Mouse (Mus musculus) CH12.LX (cell line): ENCODE measurements around the gene Ep300. TPM values are rescaled to one million over a fixed set of nuclear protein-coding genes. Genes with fewer than 3 reads are reported as not detected.

Source experiments
- DNase-seq: peaks from one replicate; pipeline ENCODE4 v3.0.0-alpha.2; 2013; ENCODE audit errors: extremely low read depth
- H3K27ac ChIP-seq: 2 replicates; pipeline ENCODE4 v1.5.1; 2012; ENCODE audit warnings: low read depth, mild to moderate bottlenecking, control low read depth, moderate library complexity; ENCODE audit not compliant: insufficient read depth
- H3K27me3 ChIP-seq: replicated peaks from 2 replicates; pipeline ENCODE3; 2012; ENCODE audit warnings: inconsistent platforms
- H3K36me3 ChIP-seq, 2 experiments: replicated peaks in 1 of 2; 2 replicates each; pipeline versions ENCODE3 to v1.6.1; 2012; ENCODE audit warnings: inconsistent platforms in 1 of 2, low read length in 1 of 2, mild to moderate bottlenecking in 1 of 2, mixed read lengths in 1 of 2, moderate library complexity in 1 of 2; ENCODE audit not compliant: control insufficient read depth in 1 of 2, insufficient read depth in 1 of 2
- H3K4me1 ChIP-seq, 2 experiments: 2 replicates each; pipeline ENCODE4 v1.6.1; 2012; ENCODE audit warnings: inconsistent platforms in 1 of 2, moderate library complexity in 1 of 2; ENCODE audit not compliant: insufficient read depth in 2 of 2, control insufficient read depth in 1 of 2
- H3K4me2 ChIP-seq: 2 replicates; pipeline ENCODE4 v1.6.1; 2012; ENCODE audit warnings: low read depth, mild to moderate bottlenecking, control low read depth; ENCODE audit not compliant: poor library complexity, insufficient read depth, severe bottlenecking
- H3K4me3 ChIP-seq, 3 experiments: fragments of 150-350 bp in 1 of 3; sonication (generic) in 1 of 3; replicated peaks in 1 of 3; 2 replicates each; pipeline versions ENCODE3 to v1.5.1; 2011 to 2012; ENCODE audit warnings: low read depth in 2 of 3, low read length in 2 of 3, mild to moderate bottlenecking in 2 of 3, moderate library complexity in 2 of 3, control low read depth in 1 of 3, improper control_type of control experiment in 1 of 3, inconsistent platforms in 1 of 3, mixed read lengths in 1 of 3; ENCODE audit not compliant: poor library complexity in 1 of 3
- H3K79me2 ChIP-seq: replicated peaks from 2 replicates; pipeline ENCODE4 v1.6.1; 2012; ENCODE audit warnings: mild to moderate bottlenecking, moderate library complexity; ENCODE audit not compliant: control insufficient read depth, poor library complexity, insufficient read depth, severe bottlenecking; ENCODE audit errors: extremely low read depth
- H3K9ac ChIP-seq: 2 replicates; pipeline ENCODE4 v1.6.1; 2012; ENCODE audit warnings: low read depth, mild to moderate bottlenecking, control low read depth, moderate library complexity; ENCODE audit not compliant: insufficient read depth
- H3K9me3 ChIP-seq: replicated peaks from 2 replicates; pipeline ENCODE3; 2012; ENCODE audit warnings: low read length, inconsistent platforms, mixed read lengths
- BHLHE40 ChIP-seq: IDR thresholded peaks from 2 replicates; pipeline ENCODE4 v1.6.1; 2011; ENCODE audit warnings: mild to moderate bottlenecking, low read depth, low read length, improper control_type of control experiment
- CHD2 ChIP-seq: IDR thresholded peaks from 2 replicates; pipeline ENCODE4 v1.6.1; 2011; ENCODE audit warnings: low read length, improper control_type of control experiment
- E2F4 ChIP-seq: IDR thresholded peaks from 2 replicates; pipeline ENCODE4 v1.6.1; 2011; ENCODE audit warnings: low read depth, low read length, improper control_type of control experiment; ENCODE audit not compliant: insufficient replicate concordance
- ELF1 ChIP-seq: IDR thresholded peaks from 2 replicates; pipeline ENCODE4 v1.6.1; 2014; ENCODE audit warnings: low read depth, mild to moderate bottlenecking, inconsistent platforms, low read length, improper control_type of control experiment
- EP300 ChIP-seq: IDR thresholded peaks from 2 replicates; pipeline ENCODE4 v1.6.1; 2011; ENCODE audit warnings: low read length, improper control_type of control experiment
- ETS1 ChIP-seq: conservative IDR thresholded peaks from 2 replicates; pipeline ENCODE4 v1.6.1; 2012; ENCODE audit warnings: low read depth, mild to moderate bottlenecking, inconsistent platforms, low read length, improper control_type of control experiment, moderate library complexity
- HCFC1 ChIP-seq: IDR thresholded peaks from 2 replicates; pipeline ENCODE4 v1.6.1; 2012; ENCODE audit warnings: low read depth, mild to moderate bottlenecking, inconsistent platforms, low read length, improper control_type of control experiment
- IRF4 ChIP-seq: IDR thresholded peaks from 2 replicates; pipeline ENCODE4 v1.6.1; 2014; ENCODE audit warnings: low read depth, mild to moderate bottlenecking, inconsistent platforms, low read length, improper control_type of control experiment
- JUN ChIP-seq: IDR thresholded peaks from 2 replicates; pipeline ENCODE4 v1.6.1; 2011; ENCODE audit warnings: low read depth, mild to moderate bottlenecking, low read length, improper control_type of control experiment, moderate library complexity; ENCODE audit not compliant: insufficient read depth
- JUND ChIP-seq: conservative IDR thresholded peaks from 2 replicates; pipeline ENCODE4 v1.6.1; 2011; ENCODE audit warnings: low read depth, low read length, improper control_type of control experiment
- KAT2A ChIP-seq: IDR thresholded peaks from 2 replicates; pipeline ENCODE4 v1.6.1; 2012; ENCODE audit warnings: low read length, improper control_type of control experiment, inconsistent platforms; ENCODE audit not compliant: insufficient replicate concordance
- MAFK ChIP-seq: IDR thresholded peaks from 2 replicates; pipeline ENCODE4 v1.6.1; 2011; ENCODE audit warnings: low read length, improper control_type of control experiment; ENCODE audit not compliant: insufficient replicate concordance
- MAZ ChIP-seq: IDR thresholded peaks from 2 replicates; pipeline ENCODE4 v1.6.1; 2012; ENCODE audit warnings: low read depth, mild to moderate bottlenecking, inconsistent platforms, low read length, improper control_type of control experiment, moderate library complexity
- MEF2A ChIP-seq: IDR thresholded peaks from 2 replicates; pipeline ENCODE4 v1.6.1; 2014; ENCODE audit warnings: low read depth, mild to moderate bottlenecking, inconsistent platforms, low read length, improper control_type of control experiment, borderline replicate concordance
- MXI1 ChIP-seq: IDR thresholded peaks from 2 replicates; pipeline ENCODE4 v1.6.1; 2011; ENCODE audit warnings: mild to moderate bottlenecking, low read depth, low read length, improper control_type of control experiment
- NELFE ChIP-seq: IDR thresholded peaks from 2 replicates; pipeline ENCODE4 v1.6.1; 2011; ENCODE audit warnings: low read depth, low read length, improper control_type of control experiment
- NRF1 ChIP-seq: IDR thresholded peaks from 2 replicates; pipeline ENCODE4 v1.6.1; 2014; ENCODE audit warnings: low read depth, mild to moderate bottlenecking, inconsistent platforms, low read length, improper control_type of control experiment, moderate library complexity
- PAX5 ChIP-seq: IDR thresholded peaks from 2 replicates; pipeline ENCODE4 v1.6.1; 2012; ENCODE audit warnings: low read length, inconsistent platforms, mixed read lengths
- POLR2A ChIP-seq: IDR thresholded peaks from 2 replicates; pipeline ENCODE4 v1.6.1; 2011; ENCODE audit warnings: low read depth, mild to moderate bottlenecking, improper control_type of control experiment, low read length
- POLR2AphosphoS2 ChIP-seq: IDR thresholded peaks from 2 replicates; pipeline ENCODE4 v1.6.1; 2011; ENCODE audit warnings: low read depth, low read length, improper control_type of control experiment
- RCOR1 ChIP-seq: conservative IDR thresholded peaks from 2 replicates; pipeline ENCODE4 v1.6.1; 2012; ENCODE audit warnings: low read depth, mild to moderate bottlenecking, inconsistent platforms, low read length, improper control_type of control experiment
- TBP ChIP-seq: conservative IDR thresholded peaks from 2 replicates; pipeline ENCODE4 v1.6.1; 2011; ENCODE audit warnings: low read depth, low read length, improper control_type of control experiment
- TCF12 ChIP-seq: IDR thresholded peaks from 2 replicates; pipeline ENCODE4 v1.6.1; 2014; ENCODE audit warnings: low read depth, mild to moderate bottlenecking, inconsistent platforms, low read length, improper control_type of control experiment
- UBTF ChIP-seq: IDR thresholded peaks from 2 replicates; pipeline ENCODE4 v1.6.1; 2012; ENCODE audit warnings: low read depth, mild to moderate bottlenecking, inconsistent platforms, low read length, improper control_type of control experiment, moderate library complexity
- ZKSCAN1 ChIP-seq: IDR thresholded peaks from 2 replicates; pipeline ENCODE4 v1.6.1; 2012; ENCODE audit warnings: low read depth, inconsistent platforms, low read length, improper control_type of control experiment, borderline replicate concordance
- ZNF384 ChIP-seq: IDR thresholded peaks from 2 replicates; pipeline ENCODE4 v1.6.1; 2012; ENCODE audit warnings: low read depth, low read length, improper control_type of control experiment, inconsistent platforms
- dilution Hi-C: fragments of 300-500 bp; cut with MboI; formaldehyde crosslinking; loops from 2 replicates; pipeline ENCODE4 v1.14.3; 2020; ENCODE audit warnings: low sequenced_read_pairs; ENCODE audit not compliant: extremely low pct_unique_long_range_greater_than_20kb, extremely low pct_ligation_motif_present
- in situ Hi-C: fragments of 300-500 bp; cut with MboI; formaldehyde crosslinking; loops from 3 replicates; pipeline ENCODE4 v1.14.3; 2019; ENCODE audit warnings: low sequenced_read_pairs, low pct_ligation_motif_present, low pct_unique_long_range_greater_than_20kb, mixed read lengths
- polyA plus RNA-seq: library from polyadenylated mRNA; unstranded; fragments of >175 nt; gene quantifications from 2 replicates; pipeline ENCODE4 v1.2.1, GENCODE M21; 2012; ENCODE audit warnings: low read depth; ENCODE audit not compliant: insufficient read length
- total RNA-seq, 2 experiments: library from RNA; depleted of rRNA; stranded (reverse); fragments of 300-350 nt in 1 of 2; fragments of >200 nt in 1 of 2; gene quantifications; 2 replicates each; pipeline ENCODE4 v1.2.3; 2012 to 2014

Gene Ep300
- total RNA-seq (2012; rRNA removed) (16.4 and 17.4 TPM in 2 replicates), total RNA-seq (2014; rRNA removed) (4.7 and 5.9 TPM in 2 replicates), polyA plus RNA-seq (23.1 and 33.2 TPM in 2 replicates)

DNA sequence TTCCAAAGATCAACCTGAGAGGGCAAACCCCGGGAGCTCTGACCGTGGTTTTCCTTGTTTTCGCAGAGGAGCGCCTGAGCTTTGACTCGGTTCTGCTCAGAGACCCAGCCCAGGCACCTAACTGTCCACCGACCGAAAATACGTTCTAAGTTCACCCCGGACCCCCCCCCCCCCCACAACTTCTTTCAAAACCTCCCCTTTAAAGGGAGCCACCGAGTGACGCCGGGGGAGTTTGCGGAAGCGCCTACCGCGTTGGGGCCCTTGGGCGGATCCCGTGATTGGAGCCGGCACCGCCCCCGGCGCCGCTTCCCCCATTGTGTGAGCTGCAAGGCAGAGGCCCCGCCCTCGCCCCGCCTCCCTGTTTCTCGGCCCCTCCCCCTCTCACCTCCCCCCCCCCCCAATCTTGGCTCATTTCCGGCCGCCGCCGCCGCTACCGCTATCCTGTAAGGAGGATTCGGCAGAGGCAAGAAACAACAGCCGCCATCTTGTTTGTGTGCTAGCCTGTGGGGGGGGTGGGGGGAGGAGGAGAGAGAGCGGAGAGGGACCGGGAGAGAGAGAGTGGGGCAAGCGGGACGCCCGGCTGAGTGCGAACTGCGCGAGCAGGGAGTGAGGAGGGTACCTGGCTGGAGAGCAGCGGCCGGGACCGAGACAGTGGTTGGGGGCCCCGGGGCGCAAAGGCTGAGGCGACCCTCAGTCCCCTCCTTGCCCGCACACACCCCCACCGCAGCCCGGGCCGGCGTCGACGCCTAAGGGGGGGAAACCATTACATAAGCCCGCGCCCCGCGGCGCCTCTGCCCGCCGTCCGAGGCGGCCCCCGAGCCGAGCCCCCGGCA lies at the start of gene Ep300:
Ep300 (plus strand) TSS at position 439 of the 833 bp plus-strand sequence.
- in situ Hi-C loops (loop anchor here (10.0 kb wide), 1 partner anchor 100 kb away; no protein-coding TSS in a partner anchor), dilution Hi-C loops (no loop called here)
- H3K36me3 ChIP-seq: peaks cover 3 to 4% of the 10 kb centered on the region in 2 experiments
- TF ChIP-seq POLR2AphosphoS2 (peak; percentile 13; the same call in 1 of the 2 replicates), TCF12 (peak; percentile 72), BHLHE40 (peak; percentile 59; the same call in 1 of the 2 replicates), NRF1 (0 out of 2 replicates have a peak, but pooled peaks have one; percentile 47), ZNF384 (no peak), HCFC1 (peak; percentile 65), ELF1 (peak; percentile 96), CHD2 (peak; percentile 67; the same call in 1 of the 2 replicates), MAFK (no peak), NELFE (peak; percentile 48), IRF4 (peak; percentile 46), ETS1 (peak; percentile 19; the same call in 1 of the 2 replicates), JUN (no peak), POLR2A (peak; percentile 60), TBP (0 out of 2 replicates have a peak, but pooled peaks have one; percentile 20), KAT2A (no peak), MAZ (peak; percentile 95), MEF2A (peak; percentile 25; the same call in 1 of the 2 replicates)
- peak within 1 kb of the TSS; percentile 94 for H3K27ac ChIP-seq
- H3K27me3 ChIP-seq: no peaks in the 10 kb centered on the region
- peaks cover 0 to 29% of the 10 kb centered on the region in 2 experiments; a peak in 2 of 4 replicates for H3K4me1 ChIP-seq
- H3K9ac ChIP-seq: peak within 1 kb of the TSS; percentile 97
- peak within 1 kb of the TSS; percentile 90 for H3K4me2 ChIP-seq
- peaks cover 33% of the 10 kb centered on the region for H3K79me2 ChIP-seq
- peak; percentile 96 for DNase-seq
- H3K4me3 ChIP-seq: peak within 1 kb of the TSS; percentile 76 to 95 (median 86)
- H3K9me3 ChIP-seq: no peaks in the 10 kb centered on the region

DNA sequence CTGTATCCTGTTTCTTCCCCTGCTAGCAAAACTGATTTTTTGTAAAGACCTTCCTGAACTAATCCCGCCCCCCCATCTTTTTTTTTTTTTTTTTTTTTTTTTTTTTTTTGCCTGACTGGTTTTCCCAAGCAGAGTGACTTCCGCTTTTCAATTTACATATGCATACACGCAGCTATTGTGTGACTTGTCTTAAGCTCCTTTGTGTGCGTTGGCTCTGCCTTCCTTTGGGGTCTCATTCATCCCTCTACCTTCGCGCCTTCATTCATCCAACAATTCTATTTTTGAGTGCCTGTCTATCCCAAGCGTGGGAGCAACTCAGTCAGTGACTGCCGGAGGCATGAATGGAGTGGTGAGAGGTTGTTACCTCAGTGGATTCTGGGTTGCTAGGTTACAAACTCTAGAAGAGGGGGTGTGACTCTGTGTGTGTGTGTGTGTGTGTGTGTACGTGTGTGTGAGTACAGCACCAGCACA lies 49.2 kb upstream of the Ep300 start:
- dilution Hi-C loops: no loop called here
- peak; percentile 62 for DNase-seq
- Histone ChIP-seq H3K4me3 (peak overlapping the region; percentile 39 to 47 (median 45)), H3K79me2 (no peaks in the 10 kb centered on the region), H3K9ac (peak overlapping the region; percentile 41; the same call in 1 of the 2 replicates), H3K4me2 (peak overlapping the region; percentile 90), H3K9me3 (no peaks in the 10 kb centered on the region), H3K27me3 (no peaks in the 10 kb centered on the region), H3K36me3 (no peaks in the 10 kb centered on the region), H3K27ac (no peak overlapping the region), H3K4me1 (peaks cover 11 to 36% of the 10 kb centered on the region in 2 experiments; a peak in 3 of 4 replicates)
- in situ Hi-C loops: no loop called here
- TF ChIP-seq IRF4 (peak; percentile 45; the same call in 1 of the 2 replicates), MAZ (peak; percentile 65), PAX5 (no peak), ELF1 (peak; percentile 82), ZNF384 (peak; percentile 99), E2F4 (no peak), MXI1 (peak; percentile 51; the same call in 1 of the 2 replicates), TCF12 (0 out of 2 replicates have a peak, but pooled peaks have one; percentile 30), ZKSCAN1 (no peak), JUND (no peak), MEF2A (peak; percentile 37), JUN (no peak), EP300 (peak; percentile 54; the same call in 1 of the 2 replicates), UBTF (no peak), TBP (no peak), HCFC1 (peak; percentile 61), RCOR1 (no peak), ETS1 (peak; percentile 47), BHLHE40 (peak; percentile 32; the same call in 1 of the 2 replicates), MAFK (no peak)
